Mouse (Mus musculus) lung, embryonic 14.5 days (tissue): ENCODE measurements around the gene Ssr4. TPM values are rescaled to one million over a fixed set of nuclear protein-coding genes. Genes with fewer than 3 reads are reported as not detected.

Experiments used
- ATAC-seq: fragments of 200-750 bp; cut with Nextera tagmentation; 2 replicates; pipeline ENCODE4 v1.8.0; 2017; ENCODE audit warnings: mild to moderate bottlenecking, moderate TSS enrichment, moderate library complexity; ENCODE audit not compliant: insufficient read depth
- DNase-seq: peaks from one replicate; pipeline ENCODE4 v3.0.0-alpha.2; 2015
- H3K27ac ChIP-seq: fragments of 300-500 bp; sonication (generic); 2 replicates; pipeline ENCODE4 v1.5.1; 2014; ENCODE audit warnings: low read depth, mild to moderate bottlenecking, moderate library complexity
- H3K27me3 ChIP-seq: fragments of 300-500 bp; sonication (generic); 2 replicates; pipeline ENCODE4 v1.6.1; 2014; ENCODE audit warnings: low read length, control low read depth; ENCODE audit not compliant: insufficient read depth
- H3K36me3 ChIP-seq: fragments of 300-500 bp; sonication (generic); 2 replicates; pipeline ENCODE4 v1.6.1; 2014; ENCODE audit warnings: control low read depth; ENCODE audit not compliant: insufficient read depth
- H3K4me1 ChIP-seq: fragments of 300-500 bp; sonication (generic); 2 replicates; pipeline ENCODE4 v1.6.1; 2014; ENCODE audit warnings: antibody characterized with exemption, control low read depth; ENCODE audit not compliant: insufficient read depth
- H3K4me2 ChIP-seq: fragments of 300-500 bp; sonication (generic); 2 replicates; pipeline ENCODE4 v1.6.1; 2014; ENCODE audit warnings: mild to moderate bottlenecking
- H3K4me3 ChIP-seq: fragments of 300-500 bp; sonication (generic); 2 replicates; pipeline ENCODE4 v1.5.1; 2014; ENCODE audit warnings: low read depth, low read length
- H3K9ac ChIP-seq: fragments of 300-500 bp; sonication (generic); 2 replicates; pipeline ENCODE4 v1.6.1; 2014
- H3K9me3 ChIP-seq: fragments of 300-500 bp; sonication (generic); 2 replicates; pipeline ENCODE4 v1.6.1; 2016; ENCODE audit warnings: low read depth, low read length, control low read depth
- CTCF ChIP-seq: IDR thresholded peaks from 2 replicates; pipeline ENCODE4 v1.5.1; 2016; ENCODE audit warnings: antibody characterized with exemption, low read depth
- WGBS: fragments of 180-500 bp; shearing (Covaris S2); extraction: QIAGEN DNeasy Blood & Tissue Kit; methylation state at CpG from one replicate; pipeline ENCODE4 v1.1.7; 2014; 5-methylcytosine and 5-hydroxymethylcytosine counted together
- polyA plus RNA-seq: library from polyadenylated mRNA; unstranded; fragments of >200 nt; fragmentation: Nextera tagmentation; extraction: Ambion mirVana; gene quantifications from 2 replicates; pipeline ENCODE4 v1.2.1, GENCODE M21; 2014

The Ssr4 gene
- polyA plus RNA-seq, 1 experiment from 2014 or later: 199 TPM

GRCm38 (mm10) chrX:73782227-73782626 lies 4.6 kb upstream of the Ssr4 start:
- ATAC-seq (no peak), DNase-seq (no peak)
- 88% methylated on average over 3 of the region's 3 CpGs for WGBS
- no peaks in the 10 kb centered on the region for H3K9me3 ChIP-seq
- H3K27ac ChIP-seq: no peak overlapping the region
- no peak overlapping the region for H3K9ac ChIP-seq
- no peak for TF ChIP-seq CTCF
- H3K4me3 ChIP-seq: no peak overlapping the region
- no peak overlapping the region for H3K4me2 ChIP-seq
- H3K36me3 ChIP-seq: peaks cover 39% of the 10 kb centered on the region
- peaks cover 5% of the 10 kb centered on the region; the same call in 1 of the 2 replicates for H3K4me1 ChIP-seq
- no peaks in the 10 kb centered on the region for H3K27me3 ChIP-seq

- ATAC-seq (no peak), DNase-seq (peak; percentile 8)
- Histone ChIP-seq H3K27me3 (no peaks in the 10 kb centered on the region), H3K4me1 (peaks cover 5% of the 10 kb centered on the region; the same call in 1 of the 2 replicates), H3K4me3 (peak overlapping the region; percentile 60), H3K36me3 (peaks cover 31% of the 10 kb centered on the region), H3K9me3 (no peaks in the 10 kb centered on the region), H3K9ac (peak overlapping the region; percentile 70), H3K4me2 (peak overlapping the region; percentile 65), H3K27ac (no peak overlapping the region)
- TF ChIP-seq CTCF: no peak
These were observed 1.2 kb upstream of the Ssr4 start for GRCm38 (mm10) chrX:73785666-73786065.

- peaks cover 5% of the 10 kb centered on the region; the same call in 1 of the 2 replicates for H3K4me1 ChIP-seq
- ATAC-seq: no peak; the same call in 1 of the 2 replicates
- no peak for TF ChIP-seq CTCF
- peak overlapping the region; percentile 70 for H3K9ac ChIP-seq
- H3K4me3 ChIP-seq: peak overlapping the region; percentile 60
- peaks cover 26% of the 10 kb centered on the region; the same call in 1 of the 2 replicates for H3K36me3 ChIP-seq
- H3K4me2 ChIP-seq: peak overlapping the region; percentile 70
- WGBS: 10% methylated on average over 19 of the region's 22 CpGs
- DNase-seq: no peak
- H3K27ac ChIP-seq: peak overlapping the region; percentile 58; the same call in 1 of the 2 replicates
- H3K27me3 ChIP-seq: no peaks in the 10 kb centered on the region
- no peaks in the 10 kb centered on the region for H3K9me3 ChIP-seq
These were observed 364 bp downstream of the Ssr4 start for GRCm38 (mm10) chrX:73787225-73787558.

GRCm38 (mm10) chrX:73788501-73788900 lies 1.7 kb downstream of the Ssr4 start:
- H3K36me3 ChIP-seq: peaks cover 26% of the 10 kb centered on the region; the same call in 1 of the 2 replicates
- 83% methylated on average over 1 of the region's 1 CpGs for WGBS
- no peaks in the 10 kb centered on the region for H3K9me3 ChIP-seq
- no peak for ATAC-seq
- H3K27ac ChIP-seq: no peak overlapping the region
- H3K4me2 ChIP-seq: peak overlapping the region; percentile 70
- DNase-seq: no peak
- no peak for TF ChIP-seq CTCF
- peak overlapping the region; percentile 60; the same call in 1 of the 2 replicates for H3K4me3 ChIP-seq
- no peaks in the 10 kb centered on the region for H3K27me3 ChIP-seq
- peak overlapping the region; percentile 70 for H3K9ac ChIP-seq
- peaks cover 5% of the 10 kb centered on the region; the same call in 1 of the 2 replicates for H3K4me1 ChIP-seq

GRCm38 (mm10) chrX:73793039-73793438 lies 6.2 kb downstream of the Ssr4 start:
- H3K36me3 ChIP-seq: peaks cover 30% of the 10 kb centered on the region; the same call in 1 of the 2 replicates
- no peak overlapping the region for H3K9ac ChIP-seq
- H3K27ac ChIP-seq: no peak overlapping the region
- no peaks in the 10 kb centered on the region for H3K27me3 ChIP-seq
- ATAC-seq (no peak), DNase-seq (no peak)
- no peaks in the 10 kb centered on the region for H3K9me3 ChIP-seq
- no peaks in the 10 kb centered on the region for H3K4me1 ChIP-seq
- no peak overlapping the region for H3K4me3 ChIP-seq
- no peak for TF ChIP-seq CTCF
- H3K4me2 ChIP-seq: no peak overlapping the region

- WGBS: 42% methylated on average over 1 of the region's 1 CpGs
- no peak for DNase-seq
These were observed 6.7 kb downstream of the Ssr4 start for GRCm38 (mm10) chrX:73793505-73793904.

GRCm38 (mm10) chrX:73797511-73797910 lies 10.7 kb downstream of the Ssr4 start:
- TF ChIP-seq CTCF: no peak
- peaks cover 4% of the 10 kb centered on the region; the same call in 1 of the 2 replicates for H3K36me3 ChIP-seq
- no peak for ATAC-seq
- no peaks in the 10 kb centered on the region for H3K27me3 ChIP-seq
- H3K9ac ChIP-seq: no peak overlapping the region
- 82% methylated on average over 2 of the region's 2 CpGs for WGBS
- H3K4me2 ChIP-seq: no peak overlapping the region
- H3K4me3 ChIP-seq: no peak overlapping the region
- no peaks in the 10 kb centered on the region for H3K9me3 ChIP-seq
- no peaks in the 10 kb centered on the region for H3K4me1 ChIP-seq
- DNase-seq: no peak
- H3K27ac ChIP-seq: no peak overlapping the region

More at GRCm38 (mm10) chrX:73793505-73793904, 6.7 kb downstream of the Ssr4 start:
- no peak overlapping the region for H3K4me2 ChIP-seq
- no peaks in the 10 kb centered on the region for H3K27me3 ChIP-seq
- no peaks in the 10 kb centered on the region for H3K9me3 ChIP-seq
- H3K27ac ChIP-seq: no peak overlapping the region
- TF ChIP-seq CTCF: 0 out of 2 replicates have a peak, but pooled peaks have one; percentile 4
- ATAC-seq: no peak
- H3K4me1 ChIP-seq: no peaks in the 10 kb centered on the region
- H3K9ac ChIP-seq: no peak overlapping the region
- H3K4me3 ChIP-seq: no peak overlapping the region
- H3K36me3 ChIP-seq: peaks cover 30% of the 10 kb centered on the region; the same call in 1 of the 2 replicates

GRCm38 (mm10) chrX:73798502-73798901 lies 11.7 kb downstream of the Ssr4 start:
- Histone ChIP-seq H3K27me3 (no peaks in the 10 kb centered on the region), H3K9ac (no peak overlapping the region), H3K4me1 (no peaks in the 10 kb centered on the region), H3K4me2 (no peak overlapping the region), H3K27ac (no peak overlapping the region), H3K4me3 (no peak overlapping the region), H3K36me3 (peaks cover 4% of the 10 kb centered on the region; the same call in 1 of the 2 replicates), H3K9me3 (no peaks in the 10 kb centered on the region)
- TF ChIP-seq CTCF: peak; percentile 83
- WGBS: 49% methylated on average over 9 of the region's 9 CpGs
- ATAC-seq (peak; percentile 76), DNase-seq (peak; percentile 73)
